Mouse (Mus musculus): ENCODE results near the gene Slamf9.

GRCm38 (mm10) chr1:172484236-172484635 lies 9.1 kb downstream of the Slamf9 start:
- TF ChIP-seq EP300 (IDR thresholded peaks at IDR 0.05) (no peak), CTCF (IDR thresholded peaks at IDR 0.05) (no peak)

All from lung, postnatal 0 days (tissue).